Mouse (Mus musculus): ENCODE measurements at regions not wholly inside any gene's neighbourhood (a gene's known extent, or its start where the extent isn't known, plus 50 kb on each side); places are given as distances from the start of the nearest gene placed in this dataset.

DNA sequence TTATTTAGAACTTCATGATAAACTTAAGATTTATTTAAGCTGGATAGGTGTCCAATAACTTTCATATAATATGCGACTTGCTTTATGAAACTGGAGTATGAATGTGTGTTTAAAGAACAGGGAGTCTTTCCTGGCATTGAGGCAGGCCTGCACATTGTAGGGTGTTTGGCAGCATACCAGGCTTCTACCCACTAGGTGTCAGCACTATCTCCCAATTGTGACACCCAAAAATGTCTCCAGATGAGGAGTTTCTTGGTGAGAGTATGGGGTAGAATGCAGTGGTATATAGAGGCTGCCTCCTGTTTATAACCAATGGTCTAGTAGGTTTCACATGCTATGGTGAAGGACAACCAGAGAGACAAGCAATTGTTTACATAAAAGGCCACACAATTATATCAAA, 311.9 kb downstream of the Gpat3 start:
- intact Hi-C loops (cut with DNase I), result no loop called here

- intact Hi-C loops (cut with DNase I), result no loop called here
Measured at GRCm38 (mm10) chr5:101146345-101146744, 300.8 kb downstream of the Gpat3 start.

- intact Hi-C loops (cut with DNase I), result no loop called here
Measured at GRCm38 (mm10) chr5:101124941-101125453, 279.5 kb downstream of the Gpat3 start.

DNA sequence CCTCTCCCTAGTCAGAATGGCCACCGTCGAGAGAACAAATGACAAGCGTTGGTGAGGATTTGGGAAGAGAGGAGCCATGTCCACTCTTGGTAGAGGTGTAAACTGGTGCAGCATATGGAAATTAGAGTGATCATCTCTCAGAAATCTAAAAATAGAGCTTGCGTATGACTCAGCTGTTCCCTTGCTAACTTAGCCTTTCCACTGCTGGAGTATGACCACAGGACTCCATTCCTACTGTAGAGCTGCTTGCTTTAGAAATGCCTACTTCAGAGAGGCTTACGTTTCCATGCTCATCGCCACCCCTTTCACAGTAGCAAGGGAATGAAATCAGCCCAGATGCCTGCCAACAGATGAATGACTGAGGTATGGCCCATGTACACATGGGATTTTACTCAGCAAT, 277.4 kb downstream of the Gpat3 start:
- intact Hi-C loops (cut with DNase I), result no loop called here

DNA sequence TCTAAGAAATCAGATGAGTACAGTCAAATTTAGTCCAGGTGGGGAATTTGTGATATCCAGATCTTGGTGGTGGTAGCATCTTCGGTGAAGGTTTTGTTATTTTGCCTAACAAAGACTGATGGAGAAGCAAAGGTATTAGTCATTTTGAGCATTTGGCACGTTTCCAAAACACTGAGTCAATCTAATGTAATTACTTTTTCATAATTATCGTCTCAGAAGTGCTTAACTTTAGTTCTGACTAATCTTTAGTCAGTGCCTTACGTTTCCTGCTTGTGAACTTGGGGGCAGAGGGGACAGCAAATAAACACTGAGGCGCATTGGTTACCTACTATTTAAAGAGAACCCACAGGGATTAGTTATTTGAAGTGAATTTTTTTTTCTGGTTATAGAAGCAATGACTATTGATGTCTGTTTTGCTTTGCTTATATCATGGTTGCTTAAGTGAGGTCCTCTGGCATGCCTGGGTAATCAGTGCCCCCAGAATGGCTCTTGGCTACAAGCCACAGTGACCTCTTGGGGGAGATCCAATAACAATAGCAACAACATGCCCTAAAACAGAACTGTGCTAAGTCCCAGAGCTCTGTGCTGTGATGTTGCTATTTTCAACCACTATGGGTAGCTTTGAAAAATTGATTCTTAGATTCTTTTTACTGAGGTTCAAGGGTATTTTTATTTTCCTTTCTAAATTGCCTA, 275.1 kb downstream of the Gpat3 start:
- intact Hi-C loops (cut with DNase I), result no loop called here

- intact Hi-C loops (cut with DNase I), result no loop called here
Measured at GRCm38 (mm10) chr5:101112151-101112769, 266.7 kb downstream of the Gpat3 start.

- intact Hi-C loops (cut with DNase I), result no loop called here
Measured at GRCm38 (mm10) chr5:101111619-101112018, 266.1 kb downstream of the Gpat3 start.

DNA sequence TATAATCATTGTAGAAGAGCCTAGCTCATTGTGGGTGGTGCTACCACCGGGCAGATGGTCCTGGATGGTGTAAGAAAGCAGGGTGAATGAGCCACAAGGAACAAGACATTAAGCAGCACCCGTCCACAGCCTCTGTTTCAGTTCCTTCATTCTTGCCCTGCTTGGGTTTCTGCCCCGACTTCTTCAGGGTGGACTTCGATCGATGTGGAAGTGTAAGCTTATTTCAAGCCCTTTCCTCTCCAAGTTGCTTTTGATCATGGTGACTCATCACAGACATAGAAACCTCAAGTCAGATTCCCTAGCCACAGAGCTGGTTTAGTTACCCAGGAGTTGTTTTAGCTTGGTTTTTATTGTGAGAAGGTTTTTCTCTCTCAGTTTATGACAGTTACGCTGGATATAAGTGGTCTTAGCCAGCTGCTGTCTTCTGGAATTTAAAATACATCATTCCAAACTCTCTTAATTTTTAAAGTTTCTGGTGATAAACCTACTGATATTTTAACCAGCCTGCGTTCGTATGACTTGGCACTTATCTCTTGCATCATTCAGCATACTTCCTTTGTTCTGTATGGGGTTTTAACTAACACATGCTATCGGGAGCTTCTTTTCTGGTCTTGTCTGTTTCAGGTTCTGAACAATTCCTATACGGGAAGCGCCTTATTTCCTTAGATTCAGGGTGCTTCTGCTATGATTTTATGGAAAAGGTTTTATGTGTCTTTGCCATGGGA, 255.6 kb downstream of the Gpat3 start:
- intact Hi-C loops (cut with DNase I), result no loop called here

GRCm38 (mm10) chr5:101091027-101091598, 245.6 kb downstream of the Gpat3 start:
- intact Hi-C loops (cut with DNase I), result no loop called here

DNA sequence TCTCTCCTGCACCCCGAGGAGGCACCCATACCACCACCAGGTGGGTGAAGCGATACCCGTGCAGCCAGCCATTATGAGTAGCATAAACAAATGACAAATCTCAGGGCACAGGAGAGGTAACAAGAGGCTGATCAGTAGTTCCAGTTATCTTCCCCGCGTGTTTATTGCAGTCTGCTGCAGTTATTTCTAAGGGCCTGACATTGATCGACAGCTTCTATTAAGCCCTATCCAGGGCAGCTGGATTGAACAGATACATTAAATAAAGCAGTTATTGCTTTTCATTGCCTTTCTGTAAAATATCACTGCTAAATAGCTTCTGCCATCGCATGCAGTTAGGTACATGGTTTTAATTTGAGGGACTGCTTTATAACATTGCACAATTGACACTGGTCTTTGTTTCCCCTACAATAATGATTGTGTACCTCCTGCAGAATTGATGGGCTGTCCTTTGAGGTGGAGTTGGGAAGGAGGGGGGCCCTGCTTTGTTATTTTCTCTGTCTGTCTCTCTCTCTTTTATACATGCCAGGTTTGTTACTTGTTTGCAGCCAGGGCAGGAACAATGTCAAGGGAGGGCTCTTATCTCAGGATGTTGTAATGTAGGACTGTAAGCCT, 245.0 kb downstream of the Gpat3 start:
- intact Hi-C loops (cut with DNase I), result no loop called here

GRCm38 (mm10) chr5:101085199-101085598, 239.7 kb downstream of the Gpat3 start:
- intact Hi-C loops (cut with DNase I), result no loop called here

- intact Hi-C loops (cut with DNase I), result no loop called here
Measured at GRCm38 (mm10) chr5:101082611-101083010, 237.1 kb downstream of the Gpat3 start.

GRCm38 (mm10) chr5:101064308-101064707, 218.8 kb downstream of the Gpat3 start:
- intact Hi-C loops (cut with DNase I), result no loop called here

DNA sequence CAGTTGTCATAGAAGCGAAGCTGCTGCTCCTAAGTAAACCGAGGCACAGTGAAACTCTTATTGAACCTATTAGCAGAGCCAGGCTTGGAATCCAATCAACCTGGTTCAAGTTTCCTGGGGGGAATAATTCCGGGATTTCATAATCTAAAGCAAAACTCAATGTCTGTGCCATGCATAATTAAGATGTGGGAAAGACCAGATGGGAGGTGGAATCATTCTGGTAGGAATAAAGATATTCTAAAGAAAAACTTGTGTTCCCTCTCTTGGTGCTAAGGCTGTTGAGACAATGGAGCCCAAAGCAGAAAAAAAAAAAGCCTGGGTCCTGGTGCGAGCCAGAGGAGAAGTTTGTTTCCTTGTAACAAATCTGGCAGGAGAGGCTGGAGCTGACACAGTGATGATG, 217.7 kb downstream of the Gpat3 start:
- intact Hi-C loops (cut with DNase I), result no loop called here

DNA sequence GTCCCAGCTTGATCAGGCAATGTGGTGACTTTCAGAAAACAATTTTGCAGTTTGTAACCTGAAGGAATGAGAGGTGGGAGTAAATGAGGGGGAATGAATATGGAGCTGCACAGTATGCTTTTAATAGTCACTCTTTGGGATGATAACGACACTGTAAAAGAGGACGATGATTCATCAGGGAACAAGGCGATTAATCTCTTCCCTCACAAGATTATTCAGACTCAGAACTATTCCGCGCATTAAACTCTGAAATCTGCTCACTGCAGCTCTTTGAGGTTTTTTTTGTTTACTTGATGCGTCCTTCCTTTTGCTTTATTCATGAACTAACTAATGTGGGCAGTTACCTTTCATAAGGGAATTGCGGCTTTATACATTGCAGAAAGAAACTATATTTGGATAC, 206.1 kb downstream of the Gpat3 start:
- intact Hi-C loops (cut with DNase I), result no loop called here

DNA sequence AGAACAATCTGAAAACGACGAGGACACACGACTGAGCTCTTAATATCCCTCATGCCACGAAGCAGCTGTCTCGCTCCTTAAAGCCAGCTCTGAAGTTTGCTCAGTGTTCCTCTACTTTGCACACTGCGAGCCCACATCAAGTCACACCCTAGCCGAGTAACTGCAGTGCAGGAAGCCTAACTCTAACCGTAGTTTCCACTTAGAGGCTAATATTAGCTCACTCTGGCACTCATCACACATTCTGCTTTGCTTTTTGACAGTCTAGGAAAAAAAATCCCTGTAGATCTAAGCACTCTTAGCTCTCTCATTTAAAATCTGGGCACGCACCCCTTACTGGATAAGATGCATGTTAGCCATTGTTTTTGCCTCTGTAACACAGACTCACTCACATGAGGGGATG, 195.0 kb downstream of the Gpat3 start:
- intact Hi-C loops (cut with DNase I), result no loop called here

DNA sequence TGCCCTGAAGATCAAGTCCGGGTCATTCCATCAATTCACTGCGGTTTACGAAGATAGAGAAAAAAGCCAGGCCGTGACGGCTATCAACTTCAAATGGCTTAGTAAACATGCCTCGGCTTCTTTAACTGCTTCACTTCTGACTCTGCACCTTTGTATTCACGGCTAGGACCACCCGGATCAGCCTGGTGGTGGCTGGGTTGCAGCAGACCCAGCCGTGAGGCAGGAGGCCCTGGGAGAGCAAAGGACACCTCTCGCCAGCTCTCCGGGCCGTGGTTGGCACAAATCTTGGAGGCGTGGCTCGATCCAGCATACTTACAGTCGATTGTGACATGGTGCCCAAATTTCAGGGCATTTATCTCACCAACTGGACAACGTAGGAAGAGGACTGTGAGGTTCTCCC, 187.5 kb downstream of the Gpat3 start:
- intact Hi-C loops (cut with DNase I), result no loop called here

GRCm38 (mm10) chr5:101032147-101032900, 186.8 kb downstream of the Gpat3 start:
- intact Hi-C loops (cut with DNase I), result no loop called here

DNA sequence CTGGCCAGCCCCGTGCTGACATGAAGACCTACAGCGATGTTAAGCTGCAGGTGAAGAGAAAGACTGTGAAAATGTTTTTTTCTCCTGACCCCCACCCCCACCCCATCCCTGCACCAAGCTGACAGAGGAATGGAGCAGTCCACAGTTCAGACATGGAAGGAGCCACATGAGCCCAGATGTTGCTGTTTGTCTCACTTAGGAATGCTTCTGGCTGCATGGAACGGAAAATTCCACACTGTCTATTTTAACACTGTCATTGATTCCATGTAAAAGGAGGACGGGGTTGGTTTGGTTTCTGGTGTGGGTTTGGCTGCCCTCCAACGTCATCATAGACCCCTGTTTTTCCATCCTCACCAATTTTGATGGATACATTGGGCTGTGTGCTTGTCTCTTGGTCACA, 179.3 kb downstream of the Gpat3 start:
- intact Hi-C loops (cut with DNase I), result loop anchor here (5.0 kb wide), 1 partner anchor 263 kb away; no protein-coding TSS in a partner anchor

GRCm38 (mm10) chr5:101023784-101024183, 178.3 kb downstream of the Gpat3 start:
- intact Hi-C loops (cut with DNase I), result loop anchor here (5.0 kb wide), 1 partner anchor 264 kb away; no protein-coding TSS in a partner anchor

DNA sequence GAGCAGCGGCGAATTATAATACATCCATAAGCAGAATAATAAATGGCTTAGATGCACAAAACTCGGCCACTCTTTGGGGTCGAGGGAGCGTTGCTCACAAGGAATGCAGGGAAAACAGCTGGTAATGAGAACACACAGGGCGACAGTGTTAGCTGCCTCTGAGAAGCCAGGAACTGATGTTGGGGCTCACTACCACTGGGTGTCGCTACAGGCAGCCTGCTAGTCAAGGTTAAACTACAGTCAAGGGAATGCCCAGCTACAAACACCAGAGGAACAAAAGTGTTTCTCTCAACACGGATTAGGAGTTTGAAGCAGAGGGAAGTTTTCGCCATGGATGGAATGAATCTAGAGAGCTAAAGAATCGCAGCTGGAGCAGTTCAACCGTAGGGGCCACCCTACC, 175.3 kb downstream of the Gpat3 start:
- intact Hi-C loops (cut with DNase I), result loop anchor here (2.0 to 5.0 kb wide), 2 partner anchors 267 to 648 kb away; no protein-coding TSS in a partner anchor

Data from adrenal gland (tissue).